Mouse (Mus musculus) embryonic fibroblast, embryonic 13.5 days (primary cell): ENCODE results near the gene Spata31d1d.
"Not testable (repeated sequence)": the region's sequence is repeated elsewhere in the genome, so short reads cannot be mapped to it uniquely, and the experiment has no call there.

ENCODE experiments used
- CTCF ChIP-seq: IDR thresholded peaks from 2 replicates; pipeline ENCODE4 v1.5.1; 2011; ENCODE audit warnings: mild to moderate bottlenecking, control low read depth, low read length, moderate library complexity, borderline replicate concordance; ENCODE audit not compliant: insufficient read depth
- POLR2A ChIP-seq: IDR thresholded peaks from 2 replicates; pipeline ENCODE4 v1.6.1; 2011; ENCODE audit warnings: low read depth, mild to moderate bottlenecking, control low read depth, low read length, moderate library complexity

DNA sequence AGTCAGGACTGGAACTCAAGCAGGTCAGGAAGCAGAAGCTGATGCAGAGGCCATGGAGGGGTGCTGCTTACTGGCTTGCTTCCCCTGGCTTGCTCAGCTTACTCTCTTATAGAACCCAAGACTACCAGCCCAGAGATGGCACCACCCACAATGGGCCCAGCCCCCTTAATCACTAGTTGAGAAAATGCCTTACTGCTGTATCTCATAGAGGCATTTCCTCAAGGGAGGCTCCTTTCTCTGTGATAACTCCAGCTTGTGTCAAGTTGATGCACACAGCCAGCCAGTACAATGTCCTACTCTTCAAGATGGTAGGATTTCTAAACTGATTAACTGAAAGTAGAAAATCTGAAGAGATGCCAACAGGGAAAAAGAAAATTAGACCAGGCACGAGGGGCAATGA, 9.5 kb downstream of the Spata31d1d start:
- TF ChIP-seq POLR2A, CTCF: not testable (repeated sequence)
